Mouse (Mus musculus) retina, adult 2 months (tissue): Measurements from ENCODE around the gene Accsl.

Experiments
- DNase-seq: peaks from one replicate; pipeline ENCODE4 v3.0.0-alpha.2; 2012; ENCODE audit warnings: low read depth, low spot score

Accsl gene

DNA sequence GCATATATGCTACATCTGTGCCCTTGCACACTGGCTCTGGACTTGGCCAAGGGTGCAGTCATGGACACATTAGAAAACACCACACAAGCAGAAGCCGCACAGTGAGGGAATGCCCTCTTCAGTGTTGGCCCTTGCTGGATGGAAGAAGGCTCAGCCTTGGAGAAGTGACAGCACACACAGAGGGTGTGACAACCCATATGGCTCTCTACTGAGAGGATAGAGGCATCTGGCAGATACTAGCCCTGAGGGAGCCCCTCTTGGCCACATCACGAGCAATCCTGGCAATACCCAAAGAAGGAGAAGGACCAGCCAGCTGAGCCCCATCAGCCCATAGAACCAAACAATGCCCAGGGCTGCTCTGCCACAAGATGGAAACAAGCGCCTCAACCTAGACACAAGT is 5.6 kb upstream of the Accsl start:
- DNase-seq: no peak

DNA sequence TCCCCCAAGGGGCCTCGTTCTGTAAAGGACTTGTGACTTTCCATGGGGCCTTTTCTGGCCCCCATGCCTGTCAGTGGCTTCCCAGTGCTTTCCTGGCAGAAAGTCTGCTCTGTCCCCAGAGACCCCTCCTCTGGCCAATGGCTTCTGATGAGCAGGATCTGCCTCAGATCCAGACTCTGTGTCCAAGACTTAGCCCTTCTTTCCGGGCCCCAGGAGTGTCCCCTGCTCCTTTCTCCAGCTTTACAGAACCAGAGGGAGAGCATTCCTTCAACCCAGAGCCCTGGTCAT is 5.2 kb upstream of the Accsl start:
- DNase-seq: no peak

DNA sequence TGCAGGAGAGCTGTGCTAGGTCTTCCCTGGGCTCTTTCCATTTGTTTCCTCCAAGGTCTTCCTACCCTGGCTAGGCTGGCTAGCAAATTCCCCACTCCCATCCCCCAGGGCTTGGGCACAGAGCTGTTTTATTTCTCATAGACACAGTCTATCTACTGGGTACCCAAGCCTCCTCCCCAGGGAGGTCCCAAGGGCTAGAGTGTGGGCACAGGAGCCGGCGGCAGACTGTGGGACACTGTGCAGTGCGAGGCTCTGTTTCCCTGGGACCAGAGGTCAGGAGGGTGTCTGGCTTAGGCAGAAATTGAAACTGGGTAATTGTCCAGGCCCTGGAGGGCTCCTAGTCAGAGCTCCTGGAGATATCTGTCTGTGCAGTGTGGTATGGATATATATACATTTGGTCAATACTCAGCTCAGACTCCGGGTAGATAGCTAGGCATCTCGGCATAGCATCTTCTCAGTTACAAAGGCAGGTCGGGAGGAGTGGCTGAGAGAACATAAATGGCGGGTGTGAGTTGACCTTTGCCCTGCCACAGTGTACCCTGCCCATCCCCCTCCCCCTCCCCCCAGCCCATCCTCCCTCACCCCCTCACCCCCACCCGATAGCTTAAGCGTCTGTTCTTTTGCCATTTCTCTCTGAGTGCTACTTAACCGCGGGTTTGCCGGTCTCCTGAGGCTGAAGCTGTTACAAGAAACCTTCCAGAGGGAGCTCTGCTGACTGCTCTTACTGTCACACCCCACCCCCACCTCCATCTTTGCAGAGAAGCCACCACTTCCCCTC is 4.7 kb upstream of the Accsl start:
- no peak for DNase-seq

DNA sequence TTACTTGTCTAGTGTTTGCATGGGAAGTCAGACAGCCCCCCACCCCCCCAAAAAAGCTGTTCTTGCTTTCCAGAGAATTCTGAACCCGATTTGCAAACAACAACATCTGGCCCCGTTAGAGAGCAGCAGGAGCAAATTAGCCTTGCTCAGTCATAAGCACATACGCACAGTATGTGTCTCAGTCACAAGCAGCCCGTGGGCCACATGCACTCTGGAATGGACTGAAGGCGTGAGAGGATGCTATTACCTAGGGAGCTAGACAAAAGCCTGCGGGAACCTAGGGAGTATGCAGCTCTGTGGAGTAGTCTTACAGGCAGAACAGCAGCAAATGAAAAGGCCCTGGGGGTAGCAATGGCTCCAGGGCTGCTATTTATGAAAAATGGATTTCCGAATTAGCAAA is 3.3 kb upstream of the Accsl start:
- no peak for DNase-seq

DNA sequence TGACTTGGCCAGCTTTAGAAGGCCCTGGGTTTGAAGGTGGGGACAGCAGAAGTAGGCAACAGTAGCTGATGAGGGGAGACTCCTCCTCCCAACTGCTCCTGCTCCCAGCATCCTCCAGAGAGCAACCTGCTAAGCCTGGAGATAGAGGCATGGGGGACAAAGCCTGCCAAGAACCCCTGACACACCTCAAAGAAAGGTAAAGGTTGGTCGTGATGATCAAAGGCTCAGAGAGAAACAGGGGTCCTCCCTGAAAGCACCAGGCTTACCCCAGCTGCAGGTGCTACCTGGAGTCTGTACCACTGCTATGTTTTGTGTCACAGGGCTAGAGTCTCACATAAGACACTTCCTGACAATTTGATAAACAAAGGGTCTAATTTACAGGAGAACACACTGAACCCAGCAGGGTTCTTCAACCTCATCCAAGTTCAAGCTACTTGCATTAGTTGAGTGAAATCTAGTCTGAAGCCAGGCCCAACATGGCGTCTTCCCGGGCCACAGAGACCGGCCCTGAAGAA is 2.5 kb upstream of the Accsl start:
- no peak for DNase-seq

DNA sequence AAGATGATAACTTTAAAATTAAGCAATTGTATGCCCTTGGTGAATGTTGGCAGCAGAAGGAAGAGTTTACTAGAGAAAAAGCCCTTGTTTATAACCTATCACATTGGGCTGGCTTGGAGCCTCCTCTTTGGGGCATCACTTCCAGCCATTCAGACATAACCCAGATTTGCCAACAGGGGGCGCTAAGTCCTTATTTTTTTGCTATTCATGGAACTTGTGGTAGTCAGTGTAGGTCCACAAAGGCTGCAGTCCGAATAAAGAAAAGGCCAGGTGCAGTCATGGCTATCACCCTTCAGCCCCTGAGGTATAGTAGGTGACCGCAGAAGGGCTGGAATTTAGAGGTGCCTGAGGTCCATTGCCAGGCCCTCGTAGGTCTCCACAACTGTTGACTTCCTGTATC is 1.9 kb upstream of the Accsl start:
- peak; percentile 48 for DNase-seq

DNA sequence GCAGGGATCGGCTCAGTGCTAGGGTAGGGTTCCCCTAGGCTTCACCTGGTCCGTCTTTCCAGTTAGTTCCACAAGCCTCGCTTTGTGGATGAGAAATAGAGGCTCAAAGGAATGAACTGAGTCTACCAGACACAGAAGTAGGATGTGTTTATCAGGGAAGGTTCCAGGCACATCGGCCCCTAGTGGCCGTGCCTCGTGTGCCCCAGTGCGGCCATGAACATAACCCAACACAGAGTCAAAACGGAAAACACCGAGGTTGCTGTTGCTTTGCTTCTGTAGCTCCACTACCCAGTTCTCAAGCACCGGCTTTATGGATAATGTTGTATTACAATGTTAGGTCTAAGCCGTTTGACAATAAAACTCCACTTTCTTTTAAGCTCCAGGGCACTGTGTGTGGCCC is 391 bp downstream of the Accsl start:
- DNase-seq: no peak

DNA sequence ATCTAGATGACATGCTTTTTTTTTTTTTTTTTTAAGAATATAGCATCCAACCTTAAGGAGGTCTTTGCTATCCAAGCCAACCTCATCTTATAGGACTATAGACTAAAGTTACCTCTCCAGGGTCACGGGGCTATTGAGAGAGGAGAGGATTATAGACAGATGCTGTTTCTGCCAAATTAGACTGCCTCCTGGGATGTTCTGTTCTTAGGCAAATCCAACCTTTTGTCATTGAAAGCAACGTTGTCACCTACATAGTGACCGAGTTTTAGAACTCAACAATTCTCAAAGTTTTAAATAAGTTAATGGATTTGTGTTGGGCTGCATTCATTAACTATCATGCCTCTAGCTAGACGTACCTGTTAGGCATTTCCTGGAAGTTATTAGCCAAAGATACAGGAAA is 5.7 kb downstream of the Accsl start:
- no peak for DNase-seq

DNA sequence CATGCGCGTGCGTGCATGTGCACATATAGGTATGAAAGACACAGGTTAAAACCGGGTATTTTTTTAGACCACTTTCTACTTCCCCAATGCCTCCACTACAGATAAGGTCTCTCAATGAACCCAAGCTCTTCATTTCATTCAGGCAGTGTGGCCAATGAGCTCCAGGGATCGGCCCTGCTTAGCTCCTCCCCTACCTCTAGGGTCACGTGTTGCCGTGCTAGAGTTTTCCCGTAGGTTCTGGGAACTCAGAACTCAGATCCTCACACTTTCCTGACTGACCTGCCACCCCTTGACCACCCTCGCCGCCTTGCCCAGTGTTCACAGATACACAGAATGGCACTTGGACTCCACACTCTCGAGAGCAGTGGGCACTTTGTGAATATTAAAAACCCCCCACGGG is 10.1 kb downstream of the Accsl start:
- no peak for DNase-seq

DNA sequence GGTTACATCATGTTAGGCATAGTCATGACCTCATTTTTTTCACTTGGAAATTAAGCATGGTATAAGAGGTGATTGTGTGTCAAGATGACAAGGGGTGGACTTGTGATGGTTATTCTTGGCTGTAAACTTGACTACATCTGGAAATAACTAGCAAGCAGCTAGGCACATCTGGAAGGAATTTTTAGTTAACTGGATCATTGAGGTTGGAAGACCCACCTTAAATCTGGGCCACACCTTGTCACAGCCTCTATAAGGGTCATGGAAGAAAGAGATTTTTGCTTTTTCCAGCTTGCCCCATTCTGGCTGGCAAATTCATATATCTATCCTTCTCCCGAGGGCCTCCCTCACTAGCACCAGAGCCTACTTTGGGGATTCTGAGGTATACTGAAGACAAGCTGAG is 17.7 kb downstream of the Accsl start:
- no peak for DNase-seq

DNA sequence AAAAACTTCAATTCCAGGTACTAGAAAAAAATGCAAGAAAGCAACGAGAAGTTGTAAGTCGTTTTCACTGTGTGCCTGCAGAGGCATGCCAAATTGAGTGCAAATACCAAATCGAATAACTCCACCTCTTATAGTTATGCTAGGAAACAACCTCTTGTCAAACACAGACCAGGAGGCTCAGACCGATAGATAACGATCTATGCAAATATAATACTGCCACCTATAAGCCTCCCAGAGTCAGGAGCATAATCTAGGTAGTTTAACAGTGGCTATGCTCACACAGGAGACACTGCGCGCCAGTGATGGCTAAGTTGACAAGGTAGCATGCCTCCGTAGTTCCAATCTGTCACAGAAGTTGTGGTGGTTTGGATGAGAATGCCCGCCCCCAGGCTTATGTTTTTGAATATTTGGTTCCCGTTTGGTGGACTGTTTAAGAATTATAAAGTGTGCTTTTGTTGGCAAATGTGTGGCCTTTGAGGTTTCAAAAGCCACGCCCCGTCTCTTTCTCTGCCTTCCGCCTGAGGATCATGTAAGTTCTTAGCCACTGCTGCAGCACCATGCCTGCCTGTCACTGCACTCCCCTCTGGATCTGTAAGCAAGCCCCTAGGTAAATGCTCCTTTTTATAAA is 18.5 kb downstream of the Accsl start:
- DNase-seq: no peak

DNA sequence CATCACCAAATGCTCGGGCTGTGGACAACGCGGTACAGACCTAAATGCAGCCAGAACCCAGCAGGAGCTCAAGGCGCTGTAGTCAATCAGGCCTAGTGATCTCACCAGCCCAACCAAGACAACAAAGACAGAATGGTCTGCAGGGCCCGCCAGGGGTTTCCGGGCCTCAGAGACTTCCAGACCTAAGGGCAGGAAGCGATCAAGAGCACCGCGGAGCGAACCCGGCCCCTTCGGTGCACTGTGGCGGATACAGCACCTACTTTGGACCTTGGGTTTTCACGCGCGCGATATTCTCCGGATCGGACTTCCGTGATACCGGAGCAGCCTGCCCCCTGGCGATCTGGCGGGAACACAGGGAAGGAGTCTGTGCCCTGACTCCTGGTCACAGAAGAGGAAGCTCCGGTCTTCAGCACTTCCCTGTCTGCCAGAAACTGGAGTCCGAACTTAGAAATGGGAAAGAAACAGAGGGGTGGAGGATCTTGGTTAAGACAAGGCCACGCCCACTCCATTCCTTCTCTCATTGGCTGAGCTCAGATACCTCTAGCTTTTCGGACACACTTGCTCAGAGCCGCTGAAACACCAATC is 19.4 kb downstream of the Accsl start, which contains the start of gene Accs:
TSS of gene Accs (minus strand) at position 439 of the 585 bp plus-strand sequence.
- DNase-seq: peak; percentile 42

DNA sequence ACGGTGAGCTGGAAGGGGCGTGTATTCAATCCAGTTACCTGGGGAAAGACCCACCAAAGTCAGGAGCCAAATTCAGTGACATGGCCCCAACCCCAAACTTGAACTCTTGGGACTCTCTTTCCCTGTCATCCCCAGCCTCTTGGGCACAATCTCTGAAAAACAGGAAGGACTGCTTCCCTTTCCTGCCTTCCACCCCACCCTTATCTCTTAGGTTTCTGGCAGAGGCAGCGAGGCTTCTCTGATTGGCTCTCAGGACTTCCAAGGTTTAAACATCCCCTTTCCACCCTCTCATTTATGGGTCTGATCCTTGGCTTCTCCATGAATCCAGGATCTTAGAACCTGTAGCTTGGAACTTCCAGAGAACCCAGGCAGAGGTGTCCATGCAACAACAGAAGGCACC is 27.6 kb downstream of the Accsl start:
- DNase-seq: no peak

DNA sequence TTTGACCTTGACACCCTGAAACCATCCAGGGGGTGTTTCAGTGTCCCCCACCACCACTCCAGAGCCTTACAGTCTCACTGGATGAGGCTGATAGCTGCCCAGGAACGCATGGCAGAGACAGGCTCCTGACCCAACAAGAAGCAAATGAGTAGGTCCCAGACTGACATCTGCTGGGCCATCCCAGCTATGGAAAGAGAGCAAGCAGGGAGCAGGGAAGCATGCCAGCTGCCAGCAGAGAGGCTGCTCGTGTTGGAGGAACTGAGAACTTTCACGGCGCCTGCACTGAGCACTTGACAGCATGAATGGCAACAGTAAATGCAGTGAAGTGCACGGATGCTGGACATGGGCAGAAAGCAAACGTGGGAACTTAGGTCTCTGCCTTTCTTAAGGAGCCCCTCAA is 28.8 kb downstream of the Accsl start:
- DNase-seq: no peak

DNA sequence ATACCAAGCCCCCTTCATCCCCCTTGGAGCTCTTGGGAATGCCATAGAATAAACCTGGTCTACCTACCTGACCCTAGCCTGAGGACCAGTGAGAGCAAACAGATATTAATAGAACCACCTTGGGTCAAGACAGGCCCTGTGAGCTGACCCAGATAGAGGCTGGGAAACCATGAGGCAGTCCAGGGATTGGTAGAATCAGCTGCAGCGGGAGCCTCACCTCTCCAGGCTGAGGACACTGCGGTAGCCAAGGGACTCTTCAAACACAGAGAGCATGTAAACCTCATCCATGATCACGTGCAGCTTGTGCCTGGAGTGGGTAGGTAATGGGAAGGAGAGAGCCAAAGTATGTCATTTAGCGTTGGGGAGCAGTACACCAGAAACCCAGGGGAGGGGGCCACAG is 30.0 kb downstream of the Accsl start:
- DNase-seq: no peak

DNA sequence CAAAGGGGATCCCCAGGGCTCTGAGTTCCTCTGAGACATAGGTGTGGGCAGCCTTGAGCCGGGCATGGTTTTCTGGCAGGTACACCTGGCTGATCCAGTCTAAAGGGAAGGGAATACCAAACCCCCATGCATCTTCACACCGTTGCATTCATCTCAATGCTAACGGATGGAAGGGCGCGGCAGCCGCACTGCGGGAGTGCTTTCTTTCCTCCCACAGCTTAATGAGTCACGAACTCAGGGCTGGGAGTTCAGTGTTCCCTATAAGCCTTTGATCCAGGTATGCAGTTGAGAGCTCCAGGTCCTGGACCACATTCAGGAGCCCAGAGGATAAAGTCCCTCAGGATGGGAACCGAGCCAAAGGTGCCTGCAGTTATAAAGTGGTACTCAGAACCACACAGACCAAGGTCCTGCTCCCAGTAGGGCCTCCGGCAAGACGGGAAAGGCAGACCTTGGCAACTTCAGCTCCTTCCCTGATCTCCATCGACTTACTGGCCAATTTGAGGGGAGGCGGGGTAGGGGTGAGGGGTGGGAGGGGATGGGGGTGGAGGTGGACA is 32.6 kb downstream of the Accsl start:
- no peak for DNase-seq

DNA sequence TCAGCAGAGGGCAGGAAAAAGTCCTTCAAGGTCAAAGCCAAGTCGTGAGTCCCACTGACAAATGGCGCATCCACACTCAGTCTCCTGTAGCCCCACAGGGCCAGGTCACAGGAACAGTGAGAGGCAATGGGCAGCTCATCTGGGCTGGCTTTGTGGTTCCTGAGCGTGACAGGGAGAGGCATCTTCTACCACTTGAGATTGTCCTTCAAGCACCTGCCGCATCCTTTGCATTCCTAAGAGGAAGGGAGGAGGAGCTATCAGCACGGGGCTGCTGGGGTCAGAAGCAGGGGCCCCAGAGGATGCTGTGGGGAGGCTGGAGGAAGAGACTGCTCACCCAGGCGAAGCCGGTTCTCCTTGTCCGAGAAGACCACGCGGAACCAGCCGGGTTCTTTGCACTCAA is 33.4 kb downstream of the Accsl start:
- no peak for DNase-seq

DNA sequence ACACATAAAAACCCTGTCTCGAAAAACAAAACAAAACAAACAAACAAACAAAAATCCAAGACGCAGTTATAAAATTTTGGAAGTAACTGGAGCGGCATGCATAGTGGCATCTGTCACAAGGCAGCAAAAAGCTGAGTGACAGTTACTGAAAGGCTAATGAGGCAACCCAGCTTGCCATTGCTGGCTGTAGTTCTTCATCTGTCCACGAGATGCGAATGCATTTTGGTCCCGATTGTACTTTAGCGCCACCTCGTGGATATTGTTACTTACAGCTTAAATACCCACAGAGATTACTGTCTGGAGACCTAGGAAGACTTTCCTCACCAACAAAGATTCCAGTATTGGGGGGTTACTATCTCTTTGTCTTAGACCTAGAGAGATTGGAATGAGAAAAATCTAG is 45.4 kb downstream of the Accsl start:
- peak; percentile 83 for DNase-seq

DNA sequence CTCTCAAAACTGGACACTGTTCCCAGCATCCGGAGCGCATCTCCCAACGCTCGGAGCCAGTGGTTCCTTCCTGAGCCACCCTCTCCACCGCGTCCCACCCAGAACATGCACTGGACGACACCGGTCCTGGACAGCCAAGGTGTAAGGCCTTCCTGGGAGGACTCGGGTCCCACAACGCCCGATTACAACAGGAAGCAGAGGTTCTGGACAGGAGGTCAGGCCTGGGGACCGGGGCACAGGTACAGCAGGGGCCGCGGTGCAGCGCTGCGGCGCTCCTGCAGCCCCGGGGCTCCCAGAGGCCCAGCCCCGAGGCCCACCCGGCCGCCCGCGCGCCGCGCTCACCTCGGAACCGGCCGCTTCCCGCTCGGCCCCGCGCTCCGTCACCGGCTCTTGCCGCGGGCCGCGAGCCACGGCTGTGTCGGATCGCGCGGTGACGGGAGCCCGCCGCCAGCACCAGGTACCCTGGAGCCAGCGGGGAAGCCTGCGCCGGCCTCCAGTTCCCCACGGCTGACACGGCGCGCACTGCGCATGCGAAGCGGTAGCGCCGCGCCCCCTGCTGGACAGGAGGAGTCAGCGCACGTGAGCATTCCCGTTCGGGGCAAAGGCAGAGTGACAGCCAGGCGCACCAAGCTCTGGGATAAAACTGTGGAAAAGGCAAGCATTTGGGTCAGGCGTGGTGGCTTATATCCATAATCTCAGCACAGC is 46.8 kb downstream of the Accsl start, which contains the start of gene Ext2:
TSS of gene Ext2 (minus strand) at position 524 of the 705 bp plus-strand sequence.
- peak; percentile 73 for DNase-seq

DNA sequence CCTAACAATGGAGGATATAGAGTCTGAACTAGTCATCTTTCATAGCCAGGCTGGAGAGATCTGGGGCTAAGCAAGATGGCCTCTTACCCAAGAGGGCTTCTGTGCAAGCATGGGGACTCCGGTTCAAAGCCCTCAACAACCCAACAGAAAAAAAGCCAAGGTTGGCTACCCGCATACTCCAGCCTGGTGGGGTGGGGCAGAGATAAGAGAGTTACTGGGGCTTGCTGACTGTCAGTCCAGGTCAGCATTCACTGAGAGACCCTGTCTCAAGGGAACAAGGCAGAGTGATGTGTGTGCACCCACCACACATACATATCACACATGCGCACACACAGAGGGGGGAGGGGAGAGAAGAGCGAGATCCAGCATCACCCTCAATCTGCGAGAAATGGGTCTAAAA is 51.2 kb downstream of the Accsl start:
- DNase-seq: no peak

DNA sequence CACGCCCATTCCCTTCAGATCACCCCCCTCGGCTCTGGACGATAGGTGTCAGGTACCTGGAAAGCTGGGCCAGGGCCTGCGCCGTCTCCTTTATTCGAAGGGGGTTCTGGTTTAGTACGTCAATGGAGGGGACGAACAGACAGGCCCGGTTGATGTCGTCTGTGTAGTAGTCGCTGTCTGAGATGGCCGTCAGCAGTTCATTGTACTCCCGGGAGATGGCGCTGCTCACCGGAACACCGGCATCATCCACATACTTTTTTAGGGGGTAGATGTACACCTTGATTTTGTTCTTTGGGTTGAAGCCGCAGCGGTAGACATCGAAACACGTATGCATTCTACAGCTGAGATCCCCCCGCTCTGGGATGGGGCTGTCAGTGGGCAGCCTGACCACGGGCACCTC is 55.6 kb downstream of the Accsl start:
- DNase-seq: no peak

DNA sequence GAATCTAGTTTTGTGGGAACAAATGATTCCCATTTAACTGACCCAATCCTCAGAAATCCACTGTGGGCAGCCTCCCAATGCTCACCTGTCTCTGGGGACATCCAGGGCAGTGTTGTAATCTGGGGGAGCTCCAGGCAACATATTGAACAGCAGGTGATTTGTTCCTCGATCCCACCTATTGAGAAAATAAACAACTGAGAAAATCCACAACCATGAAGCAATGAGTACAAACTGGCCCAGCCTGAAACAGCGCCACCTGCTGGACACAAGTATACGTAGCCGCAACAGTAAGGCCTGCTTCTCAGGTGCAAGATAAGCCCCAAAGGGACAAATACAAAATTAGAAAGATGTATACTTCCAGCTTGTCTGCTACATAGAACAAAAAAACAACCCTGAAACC is 57.1 kb downstream of the Accsl start:
- DNase-seq: no peak
